Mouse (Mus musculus) adrenal gland, postnatal 4 days (tissue): ENCODE results near the gene Tead3. TPM values are rescaled to one million over a fixed set of nuclear protein-coding genes. Genes with fewer than 3 reads are reported as not detected.
A peak's percentile ranks its signal among the peaks of the same experiment; 100 is the strongest.

Experiments used
- DNase-seq, 2 experiments: peaks; one replicate each; pipeline ENCODE4 v3.0.0; 2021 to 2022; ENCODE audit warnings: low spot score in 2 of 2, mixed read lengths in 2 of 2
- long read RNA-seq, 2 experiments: library from polyadenylated mRNA; stranded (forward); transcript quantifications; one replicate each; pipeline ENCODE4 v2.0.0; 2021
- total RNA-seq, 2 experiments: library from RNA; stranded (reverse); gene quantifications; 2 replicates each; pipeline ENCODE4 v1.2.3; 2021

The Tead3 gene
- 10 to 100 TPM; 23.8 to 27.5 TPM for total RNA-seq
- long read RNA-seq, experiment 1, partial matches to known transcripts: 4 of 10 reads
- long read RNA-seq, experiment 1, other reads (novel, unspliced or antisense): 6 of 10 reads
- long read RNA-seq, experiment 2, partial matches to known transcripts: 10 of 16 reads
- long read RNA-seq, experiment 2, other reads (novel, unspliced or antisense): 6 of 16 reads

DNA sequence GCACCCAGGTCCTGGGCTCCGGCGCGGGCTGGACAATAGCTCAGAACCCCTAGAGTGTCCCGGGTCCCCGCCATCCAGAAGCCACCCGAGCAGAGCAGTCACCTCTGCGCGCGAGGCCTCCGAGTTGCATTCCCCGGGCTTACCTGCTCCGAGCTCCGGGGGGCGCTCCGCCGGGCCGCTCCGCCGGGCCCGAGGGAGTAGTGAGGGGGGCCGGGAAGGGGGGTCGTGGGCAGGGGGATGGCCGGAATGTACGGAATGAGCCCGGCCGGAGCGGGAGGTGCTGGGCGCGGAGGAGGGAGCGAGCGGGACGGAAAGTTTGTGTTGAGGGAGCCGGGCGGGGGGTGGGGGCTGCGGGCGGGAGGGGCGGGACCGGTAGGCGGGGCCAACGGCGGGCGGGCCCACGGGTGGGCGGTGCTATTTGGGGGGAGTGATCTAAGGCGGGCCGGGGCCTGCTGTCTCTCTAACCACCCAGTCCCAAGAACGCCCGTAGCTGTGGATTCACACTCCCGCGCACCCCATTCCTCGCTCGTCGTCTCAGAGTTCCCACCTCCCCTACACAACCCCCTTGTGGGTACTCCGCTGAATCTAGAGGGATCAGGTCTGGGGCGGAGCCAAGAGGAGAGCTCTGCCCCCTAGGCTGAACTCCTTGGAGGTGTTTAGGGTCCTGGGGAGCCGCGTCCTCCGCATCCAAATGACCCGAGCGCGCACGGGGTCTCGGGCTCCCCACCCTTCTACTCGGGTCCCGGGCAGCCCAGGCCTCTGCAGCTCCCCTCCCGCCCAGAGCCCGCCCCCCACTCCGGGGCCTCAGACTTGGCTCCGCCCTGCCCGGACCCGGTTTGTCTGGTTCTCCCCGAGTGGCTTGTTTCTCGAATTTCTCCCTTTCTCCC is at the start of gene Tead3:
Tead3 (minus strand) TSS at position 352 of the 887 bp plus-strand sequence.
- peak; percentile 63 to 67 for DNase-seq

DNA sequence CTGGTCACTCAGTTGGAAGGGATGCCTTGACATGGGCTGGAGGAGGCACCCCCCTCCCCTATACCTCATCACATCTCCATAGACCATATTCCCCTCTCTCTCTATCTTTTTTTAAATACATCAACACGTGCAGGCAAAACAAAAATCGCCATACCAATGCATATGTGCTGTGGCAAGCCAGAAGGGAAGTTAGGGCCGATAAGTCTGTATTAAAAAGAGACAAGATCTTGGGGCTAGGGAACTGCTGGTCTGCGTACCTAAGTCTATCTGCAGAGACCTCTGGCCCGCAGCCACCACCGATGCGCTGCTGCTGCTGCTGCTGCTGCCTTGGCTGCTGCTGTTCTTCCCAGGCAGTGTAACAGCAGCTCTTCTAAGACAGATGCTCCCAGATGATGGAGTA is 44.4 kb upstream of the Tead3 start:
- no peak for DNase-seq

- DNase-seq: no peak
These were observed 43.6 kb upstream of the Tead3 start for GRCm38 (mm10) chr17:28394051-28394765.

GRCm38 (mm10) chr17:28391568-28392432 is 41.2 kb upstream of the Tead3 start:
- DNase-seq: no peak

DNA sequence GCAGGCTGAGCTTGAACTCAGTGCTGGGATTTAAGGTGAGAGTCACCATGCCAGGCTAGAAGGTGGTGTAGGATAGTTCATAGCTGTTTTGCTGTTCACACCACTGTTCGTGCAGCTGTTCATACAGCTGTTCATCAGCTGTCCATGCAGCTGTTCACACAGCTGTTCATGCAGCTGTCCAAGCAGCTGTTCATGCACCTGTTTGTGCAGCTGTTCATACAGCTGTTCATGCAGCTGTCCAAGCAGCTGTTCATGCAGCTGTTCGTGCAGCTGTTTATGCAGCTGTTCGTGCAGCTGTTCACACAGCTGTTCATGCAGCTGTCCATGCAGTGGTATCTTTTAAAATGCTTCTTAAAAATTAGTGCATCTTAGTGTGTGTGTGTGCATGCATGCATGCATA is 37.9 kb upstream of the Tead3 start:
- DNase-seq: no peak

DNA sequence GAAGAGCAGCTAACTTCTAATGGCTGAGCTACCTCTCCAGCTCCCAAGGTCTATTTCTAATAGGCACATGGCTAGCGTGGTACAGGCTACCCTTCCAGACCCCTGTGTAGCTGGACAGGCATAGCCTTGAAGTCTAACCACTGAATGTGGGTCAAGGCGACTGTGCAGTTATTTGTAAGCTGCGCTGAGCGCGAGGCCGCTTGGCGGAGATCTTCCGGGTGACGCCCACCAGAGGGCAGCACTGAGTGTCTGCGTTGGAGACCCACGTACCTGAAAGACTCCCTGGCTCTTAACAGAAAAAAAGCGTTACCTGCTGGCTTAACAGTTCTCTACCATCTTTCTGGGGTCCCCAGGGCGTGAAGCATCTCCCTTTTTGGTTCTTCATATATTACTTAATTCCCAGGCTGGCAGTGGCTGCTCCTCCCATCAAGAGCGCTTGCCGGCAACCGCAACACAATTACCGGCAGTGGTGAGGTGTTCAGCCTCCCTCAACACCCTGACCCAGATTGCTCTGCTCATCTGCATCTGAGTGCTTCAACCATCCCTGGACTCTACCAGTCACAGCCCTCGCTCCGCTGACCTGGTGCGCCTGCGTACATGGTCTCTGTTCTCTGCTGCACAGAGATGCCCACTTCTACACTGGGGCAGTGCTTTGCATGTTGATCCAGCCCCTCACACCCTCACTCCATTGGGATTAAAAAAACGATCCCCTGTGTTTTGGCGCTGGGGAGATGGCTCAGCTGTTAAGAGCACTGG is 35.7 kb upstream of the Tead3 start:
- DNase-seq: peak; percentile 64 to 67

DNA sequence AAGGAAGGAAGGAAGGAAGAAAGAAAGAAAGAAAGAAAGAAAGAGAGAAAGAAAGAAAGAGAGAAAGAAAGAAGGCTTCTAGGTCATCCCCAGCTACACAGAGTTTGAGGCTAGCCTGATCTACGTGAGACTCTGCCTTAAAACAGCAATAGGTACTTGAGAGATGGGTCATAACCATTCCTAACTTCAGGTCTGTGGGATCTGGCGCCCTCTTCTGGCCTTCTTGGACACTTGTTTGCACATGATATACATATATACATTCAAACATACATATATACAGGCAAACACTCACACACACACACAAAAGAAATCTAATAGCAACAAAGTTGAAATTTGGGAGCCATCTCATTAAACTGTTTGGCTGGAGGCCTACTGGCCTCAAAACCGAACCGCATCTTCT is 33.7 kb upstream of the Tead3 start:
- DNase-seq: no peak

GRCm38 (mm10) chr17:28380255-28380654 is 29.6 kb upstream of the Tead3 start:
- no peak for DNase-seq

- no peak for DNase-seq
These were observed 25.0 kb upstream of the Tead3 start for GRCm38 (mm10) chr17:28375592-28376061.

DNA sequence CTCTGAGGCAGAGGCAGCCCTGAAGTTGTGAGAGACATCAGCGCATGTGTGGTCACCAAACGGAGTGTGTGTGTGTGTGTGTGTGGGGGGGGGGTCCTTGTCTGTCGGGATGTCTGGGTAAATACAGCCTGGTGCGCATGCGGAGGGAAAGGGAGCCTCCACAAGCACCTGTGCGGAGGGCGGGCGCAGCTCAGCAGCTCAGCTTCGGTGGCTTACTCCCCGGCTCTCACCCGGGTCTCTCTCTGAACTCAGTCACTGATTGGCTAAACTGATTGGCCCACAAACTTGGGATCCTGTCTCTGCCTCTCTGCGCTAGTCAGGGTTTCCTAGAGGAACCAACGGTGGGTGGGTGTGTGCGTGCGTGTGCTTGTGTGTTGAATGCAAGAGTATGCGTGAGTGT is 23.9 kb upstream of the Tead3 start:
- DNase-seq: no peak

DNA sequence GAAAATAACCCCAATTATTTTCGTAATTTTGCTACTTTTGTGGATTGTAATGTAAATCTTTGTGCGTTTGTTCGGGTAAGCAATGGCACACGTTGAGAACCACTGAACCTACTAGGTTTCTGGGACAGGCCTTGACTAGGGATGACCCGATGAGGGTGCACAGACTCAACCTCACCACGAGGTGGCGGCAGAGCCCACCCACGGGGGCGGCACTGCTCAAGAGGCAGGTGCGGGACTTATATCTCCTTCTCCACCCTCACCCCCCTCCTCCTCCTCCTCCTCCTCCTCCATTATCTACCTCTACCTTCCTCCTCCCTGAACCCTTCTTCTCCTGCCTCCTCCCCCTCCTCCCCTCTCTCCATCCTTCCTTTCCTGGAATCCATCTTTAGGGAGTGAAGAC is 23.2 kb upstream of the Tead3 start:
- DNase-seq: peak in 1 of 2 experiments; percentile 37

GRCm38 (mm10) chr17:28371941-28372340 is 21.3 kb upstream of the Tead3 start:
- no peak for DNase-seq

DNA sequence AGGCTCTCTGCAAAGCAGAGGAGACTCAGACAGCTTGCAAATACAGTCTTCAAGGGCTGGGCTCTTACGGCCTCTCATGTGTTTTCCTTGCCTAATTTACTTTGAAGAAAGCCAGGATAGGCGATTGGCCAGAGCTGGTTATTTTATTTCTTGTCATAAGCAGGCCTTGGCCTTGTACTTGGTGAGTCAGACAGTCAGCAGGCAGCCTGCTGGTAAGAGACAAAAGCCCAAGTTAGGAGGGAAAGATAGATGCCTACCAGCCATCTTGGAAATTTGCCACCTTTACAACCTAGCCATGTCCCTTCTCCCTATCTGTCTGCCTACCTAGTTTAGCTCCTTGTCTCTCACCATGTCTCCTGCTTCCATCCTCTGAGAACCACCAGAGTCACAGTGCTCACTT is 20.7 kb upstream of the Tead3 start:
- no peak for DNase-seq

GRCm38 (mm10) chr17:28369056-28369455 is 18.4 kb upstream of the Tead3 start:
- no peak for DNase-seq

GRCm38 (mm10) chr17:28368449-28368848 is 17.8 kb upstream of the Tead3 start:
- DNase-seq: peak; percentile 67 to 73

GRCm38 (mm10) chr17:28365122-28365521 is 14.5 kb upstream of the Tead3 start, which contains the start of gene Tulp1:
Tulp1 (minus strand) TSS chr17:28365222.
- DNase-seq: no peak

DNA sequence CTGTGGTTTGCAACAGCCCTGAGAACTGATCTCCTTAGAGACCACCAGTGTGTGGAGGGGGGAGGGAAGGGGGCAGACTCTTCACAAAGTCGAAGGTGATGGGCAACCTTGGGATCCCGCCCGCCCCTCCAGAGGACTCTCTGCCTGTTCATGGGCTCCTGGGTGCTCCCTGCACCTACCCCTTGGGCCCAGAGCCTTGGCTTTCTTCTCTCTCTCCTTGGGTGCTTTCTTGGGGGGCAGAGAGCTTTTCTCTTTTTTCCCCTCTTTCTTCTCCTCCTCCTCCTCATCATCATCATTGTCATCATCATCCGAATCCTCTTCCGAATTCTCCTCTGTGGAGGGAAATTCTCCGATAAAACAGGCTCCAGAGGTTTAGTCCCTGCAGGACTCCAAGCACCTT is 12.9 kb upstream of the Tead3 start:
- DNase-seq: no peak

DNA sequence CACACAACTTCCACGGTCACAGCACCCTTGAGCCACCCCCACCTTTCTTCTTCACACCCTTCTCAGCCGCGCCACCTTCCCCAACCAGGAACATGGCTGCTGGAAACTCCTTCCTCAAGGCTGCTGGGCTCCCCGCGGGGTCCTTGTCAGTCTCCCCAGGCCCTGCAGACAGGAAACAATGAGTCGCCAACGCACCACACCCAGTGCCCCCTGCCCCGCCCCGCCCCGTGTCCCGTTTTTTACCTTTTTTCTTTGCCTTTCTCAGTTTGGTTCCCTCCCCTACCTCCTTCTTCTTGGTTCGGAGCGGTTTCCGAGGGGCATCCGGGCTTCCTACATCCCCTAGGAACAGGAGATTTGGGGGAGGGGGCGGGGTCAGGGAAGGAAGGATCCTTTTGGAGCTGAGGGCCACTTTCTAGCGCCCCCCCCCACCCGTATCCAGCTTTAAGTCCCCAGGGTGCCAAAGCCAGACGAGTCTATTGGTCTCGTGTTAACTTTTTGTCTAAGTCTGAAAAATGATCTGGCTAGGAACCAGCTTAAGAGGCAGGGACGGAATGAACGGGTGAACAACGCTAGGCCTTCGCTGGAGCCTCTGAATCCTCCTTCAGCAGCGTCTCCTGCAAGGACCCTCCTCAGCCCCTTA is 12.2 kb upstream of the Tead3 start:
- no peak for DNase-seq

DNA sequence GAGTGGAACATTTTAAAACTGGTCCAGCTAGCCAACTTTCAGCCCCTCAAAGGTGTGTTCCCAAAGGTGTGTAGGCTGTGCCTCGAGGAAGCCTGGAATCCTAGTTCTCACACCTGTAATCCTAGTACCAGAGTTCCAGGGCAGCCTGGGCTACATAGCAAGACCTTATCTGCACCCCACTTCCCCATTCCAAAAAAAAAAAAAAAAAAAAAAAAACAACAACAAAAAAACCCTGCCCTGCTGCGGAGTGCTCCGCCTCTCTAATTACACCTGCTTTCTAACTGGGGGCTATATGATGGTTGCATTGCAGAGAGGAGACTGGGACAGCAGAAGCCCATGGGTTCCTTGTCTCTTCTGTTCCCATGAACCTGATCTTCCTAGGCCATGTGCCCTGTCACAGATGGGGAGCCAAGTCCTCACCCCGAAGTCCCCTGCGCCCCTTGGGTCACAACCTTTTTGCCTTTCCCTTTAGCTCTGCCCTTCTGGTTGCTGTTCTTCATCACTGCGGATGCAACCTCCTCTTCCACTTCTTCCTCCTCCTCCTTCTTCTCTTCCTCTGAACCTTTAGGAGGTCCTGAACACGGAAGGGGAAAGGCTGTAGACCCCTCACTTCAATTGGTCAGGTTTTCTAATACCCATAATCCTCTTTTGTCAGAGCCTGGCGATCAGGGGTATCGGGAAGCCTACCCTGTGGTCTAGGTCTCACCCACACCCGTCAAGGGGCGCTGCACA is 11.5 kb upstream of the Tead3 start:
- no peak for DNase-seq
